Mouse (Mus musculus) neural tube, embryonic 14.5 days (tissue): ENCODE data around the gene Sem1. TPM values are rescaled to one million over a fixed set of nuclear protein-coding genes. Genes with fewer than 3 reads are reported as not detected.
"Not testable (repeated sequence)": the region's sequence is repeated elsewhere in the genome, so short reads cannot be mapped to it uniquely, and the experiment has no call there.

Experiments used
- ATAC-seq: fragments of 200-750 bp; cut with Nextera tagmentation; 2 replicates; pipeline ENCODE4 v1.8.0; 2017; ENCODE audit warnings: low read depth, mild to moderate bottlenecking, moderate TSS enrichment, moderate library complexity
- H3K27ac ChIP-seq: fragments of 300-500 bp; sonication (generic); 2 replicates; pipeline ENCODE4 v1.5.1; 2014; ENCODE audit warnings: low read depth, mild to moderate bottlenecking, control low read depth, low read length, moderate library complexity, mixed read lengths
- H3K27me3 ChIP-seq: fragments of 300-500 bp; sonication (generic); 2 replicates; pipeline ENCODE4 v1.6.1; 2014; ENCODE audit warnings: low read length; ENCODE audit not compliant: control insufficient read depth, insufficient read depth
- H3K36me3 ChIP-seq: fragments of 300-500 bp; sonication (generic); 2 replicates; pipeline ENCODE4 v1.6.1; 2014; ENCODE audit warnings: low read length, mixed read lengths; ENCODE audit not compliant: control insufficient read depth, insufficient read depth
- H3K4me1 ChIP-seq: fragments of 300-500 bp; sonication (generic); 2 replicates; pipeline ENCODE4 v1.6.1; 2014; ENCODE audit warnings: low read length; ENCODE audit not compliant: control insufficient read depth, insufficient read depth
- H3K4me2 ChIP-seq: fragments of 300-500 bp; sonication (generic); 2 replicates; pipeline ENCODE4 v1.6.1; 2014; ENCODE audit warnings: mild to moderate bottlenecking, low read depth, low read length, control low read depth
- H3K4me3 ChIP-seq: fragments of 300-500 bp; sonication (generic); 2 replicates; pipeline ENCODE4 v1.5.1; 2014; ENCODE audit warnings: low read depth, low read length, control low read depth, mixed read lengths
- H3K9ac ChIP-seq: fragments of 300-500 bp; sonication (generic); replicated peaks from 2 replicates; pipeline ENCODE4 v1.6.1; 2014; ENCODE audit warnings: low read depth, mild to moderate bottlenecking, control low read depth, low read length, mixed read lengths
- H3K9me3 ChIP-seq: fragments of 300-500 bp; sonication (generic); 2 replicates; pipeline ENCODE4 v1.6.1; 2016; ENCODE audit warnings: low read length; ENCODE audit not compliant: control insufficient read depth
- WGBS: fragments of 180-500 bp; shearing (Covaris S2); extraction: QIAGEN DNeasy Blood & Tissue Kit; methylation state at CpG from one replicate; pipeline ENCODE4 v1.1.7; 2014; 5-methylcytosine and 5-hydroxymethylcytosine counted together
- polyA plus RNA-seq: library from polyadenylated mRNA; unstranded; fragments of >200 nt; fragmentation: Nextera tagmentation; extraction: Ambion mirVana; gene quantifications from 2 replicates; pipeline ENCODE4 v1.2.1, GENCODE M21; 2014

The Sem1 gene
- polyA plus RNA-seq, 1 experiment from 2014 or later: 139 TPM

GRCm38 (mm10) chr6:6536781-6537466, 41.5 kb downstream of the Sem1 start:
- Histone ChIP-seq H3K27me3 (no peaks in the 10 kb centered on the region; the same call in 1 of the 2 replicates), H3K4me2 (no peak overlapping the region), H3K9me3 (no peaks in the 10 kb centered on the region), H3K27ac (no peak overlapping the region), H3K9ac (no peak overlapping the region), H3K36me3 (no peaks in the 10 kb centered on the region), H3K4me3 (no peak overlapping the region), H3K4me1 (no peaks in the 10 kb centered on the region)
- 33% methylated on average over 5 of the region's 5 CpGs for WGBS
- peak; percentile 61 for ATAC-seq

GRCm38 (mm10) chr6:6536359-6536758, 42.1 kb downstream of the Sem1 start:
- H3K9me3 ChIP-seq, ATAC-seq, H3K36me3 ChIP-seq, H3K27me3 ChIP-seq, H3K4me2 ChIP-seq, H3K4me1 ChIP-seq, H3K27ac ChIP-seq, H3K4me3 ChIP-seq, H3K9ac ChIP-seq: not testable (repeated sequence)
- WGBS: 72% methylated on average over 5 of the region's 5 CpGs
